Mouse (Mus musculus) activated CD4-positive, CD25-positive, alpha-beta regulatory T cell (primary cell): ENCODE data around the gene Pgk1. TPM values are rescaled to one million over a fixed set of nuclear protein-coding genes. Genes with fewer than 3 reads are reported as not detected.

Experiments used
- polyA plus RNA-seq, 2 experiments: library from polyadenylated mRNA; unstranded; fragments of 100-300 nt; shearing (Covaris generic); gene quantifications; one replicate each; pipeline ENCODE4 v1.2.1; 2017

The Pgk1 gene
- polyA plus RNA-seq, result 100 to 1,000 TPM; 161 to 191 TPM

DNA sequence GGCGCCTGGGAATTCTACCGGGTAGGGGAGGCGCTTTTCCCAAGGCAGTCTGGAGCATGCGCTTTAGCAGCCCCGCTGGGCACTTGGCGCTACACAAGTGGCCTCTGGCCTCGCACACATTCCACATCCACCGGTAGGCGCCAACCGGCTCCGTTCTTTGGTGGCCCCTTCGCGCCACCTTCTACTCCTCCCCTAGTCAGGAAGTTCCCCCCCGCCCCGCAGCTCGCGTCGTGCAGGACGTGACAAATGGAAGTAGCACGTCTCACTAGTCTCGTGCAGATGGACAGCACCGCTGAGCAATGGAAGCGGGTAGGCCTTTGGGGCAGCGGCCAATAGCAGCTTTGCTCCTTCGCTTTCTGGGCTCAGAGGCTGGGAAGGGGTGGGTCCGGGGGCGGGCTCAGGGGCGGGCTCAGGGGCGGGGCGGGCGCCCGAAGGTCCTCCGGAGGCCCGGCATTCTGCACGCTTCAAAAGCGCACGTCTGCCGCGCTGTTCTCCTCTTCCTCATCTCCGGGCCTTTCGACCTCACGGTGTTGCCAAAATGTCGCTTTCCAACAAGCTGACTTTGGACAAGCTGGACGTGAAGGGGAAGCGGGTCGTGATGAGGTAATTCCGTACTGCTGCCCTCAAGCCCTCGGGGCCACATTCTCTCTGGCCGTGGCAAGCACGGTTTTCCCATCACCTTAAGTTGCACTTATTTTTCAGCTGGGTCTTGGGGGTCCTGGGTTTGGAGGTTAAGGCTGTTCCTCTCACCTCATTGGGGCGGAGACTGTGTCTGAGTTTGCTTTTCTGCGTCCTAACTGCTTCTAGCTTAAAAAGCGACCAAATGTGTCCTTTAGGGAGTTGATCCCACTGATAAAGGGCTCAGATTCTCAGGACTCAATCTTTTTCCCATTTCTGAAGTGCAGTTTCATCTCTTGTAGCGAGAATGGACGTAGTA lies at the start of gene Pgk1:
Gene Pgk1, plus strand, starts transcription at position 388 of the 937 bp plus-strand sequence.

DNA sequence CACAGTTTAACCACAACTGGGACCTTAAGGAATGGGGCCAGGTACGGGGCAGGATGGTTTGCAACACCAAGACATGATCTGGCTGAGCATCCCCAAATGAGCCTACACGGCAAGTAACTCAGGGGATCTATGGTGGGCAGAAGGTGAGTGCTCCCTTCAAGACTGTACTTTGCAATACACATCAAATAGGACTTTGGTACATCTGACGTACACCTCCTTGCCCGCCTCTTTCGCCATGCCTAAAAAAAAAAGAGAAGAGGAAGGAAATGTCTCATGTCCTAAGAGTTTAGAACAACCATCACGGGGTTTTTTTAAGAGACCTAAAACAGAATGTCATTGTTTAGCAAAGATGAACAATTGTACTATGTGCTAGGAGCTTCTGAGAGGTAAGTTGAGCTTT lies 44.0 kb upstream of the Pgk1 start, which contains the start of gene Tlr13:
Gene Tlr13, plus strand, starts transcription at position 269 of the 400 bp plus-strand sequence.

DNA sequence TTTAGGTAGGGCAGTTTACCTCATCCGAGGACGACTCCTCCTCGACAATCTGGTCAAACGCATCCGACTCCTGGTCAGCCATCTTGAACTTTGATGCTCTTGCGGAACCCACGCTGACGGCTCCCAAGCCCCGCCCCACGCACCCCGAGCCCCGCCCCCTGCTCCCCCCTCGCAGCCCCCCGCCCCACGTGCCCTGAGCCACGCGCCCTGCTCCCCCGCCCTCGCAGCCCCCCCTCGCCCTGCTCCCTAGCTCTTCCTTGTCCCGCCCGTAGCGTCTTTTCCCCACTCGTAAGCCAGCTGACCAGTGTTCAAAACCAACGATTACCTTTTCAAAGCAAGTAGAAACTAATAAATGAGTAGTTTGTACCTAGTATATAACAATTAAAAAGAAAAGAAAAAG lies 34.2 kb downstream of the Pgk1 start, which contains the start of gene Taf9b:
Gene Taf9b, minus strand, starts transcription at position 101 of the 400 bp plus-strand sequence.

Other genes starting within 250 kb of the Pgk1 start
- gene Magt1, start 175.2 kb upstream of the Pgk1 start, polyA plus RNA-seq, result 10 to 100 TPM; 32.4 to 37.7 TPM
- gene Cox7b, start 171.4 kb upstream of the Pgk1 start, polyA plus RNA-seq, result 100 to 1,000 TPM; 317 to 324 TPM
- 1 to 10 TPM; 7.7 to 9.8 TPM for gene Atp7a, start 159.8 kb upstream of the Pgk1 start, polyA plus RNA-seq
- gene Tlr13, start 43.9 kb upstream of the Pgk1 start, polyA plus RNA-seq, result under 1 TPM; 0.14 to 0.47 TPM
- gene Taf9b, start 34.1 kb downstream of the Pgk1 start, polyA plus RNA-seq, result 10 to 100 TPM; 30.0 to 37.6 TPM
- not detected for gene Fnd3c2, start 68.3 kb downstream of the Pgk1 start, polyA plus RNA-seq